Mouse (Mus musculus): Measurements from ENCODE around the gene Mansc4.

DNA sequence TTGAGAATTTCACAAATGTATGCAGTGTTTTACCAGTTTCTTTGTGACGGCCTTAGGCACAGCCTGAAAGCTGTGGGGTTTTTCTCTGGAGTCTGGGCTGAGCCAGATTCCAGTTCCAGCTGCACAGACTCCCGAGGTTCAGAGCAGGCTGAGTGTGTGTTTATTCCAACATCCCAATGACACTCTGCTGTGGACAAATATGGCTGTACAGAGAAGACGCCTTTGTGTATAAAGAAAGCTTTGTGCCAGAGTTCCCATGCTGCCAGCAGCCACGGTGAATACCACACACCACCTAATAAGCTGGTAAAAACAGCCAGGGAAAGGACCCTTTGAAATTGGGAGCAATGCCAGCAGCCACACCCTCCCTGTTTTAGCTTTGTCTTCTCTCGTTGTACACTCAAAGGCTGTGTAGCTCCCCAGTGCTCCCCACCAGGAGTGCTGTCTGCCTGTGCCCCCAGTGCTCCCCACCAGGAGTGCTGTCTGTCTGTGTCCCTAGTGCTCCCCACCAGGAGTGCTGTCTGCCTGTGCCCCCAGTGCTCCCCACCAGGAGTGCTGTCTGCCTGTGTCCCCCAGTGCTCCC lies 10.9 kb downstream of the Mansc4 start:
- TF ChIP-seq CTCF (IDR thresholded peaks at IDR 0.05; ENCODE audit: borderline replicate concordance, control insufficient read depth, extremely low read depth, insufficient read depth, low read length, poor library complexity) (no peak), POLR2A (IDR thresholded peaks at IDR 0.05; ENCODE audit: control insufficient read depth, extremely low read depth, insufficient read depth, low read length, poor library complexity) (no peak)

Measured in thymus, adult 2 months (tissue).